Mouse (Mus musculus) forebrain, embryonic 12.5 days (tissue): ENCODE data around the gene Sez6l2. TPM values are rescaled to one million over a fixed set of nuclear protein-coding genes. Genes with fewer than 3 reads are reported as not detected.
"Not testable (repeated sequence)": the region's sequence is repeated elsewhere in the genome, so short reads cannot be mapped to it uniquely, and the experiment has no call there.

Experiments used
- ATAC-seq: fragments of 200-750 bp; cut with Nextera tagmentation; 2 replicates; pipeline ENCODE4 v1.8.0; 2017; ENCODE audit warnings: moderate TSS enrichment; ENCODE audit not compliant: low FRiP score
- H3K27ac ChIP-seq: fragments of 300-500 bp; sonication (generic); 2 replicates; pipeline ENCODE4 v1.5.1; 2016; ENCODE audit warnings: mild to moderate bottlenecking
- H3K27me3 ChIP-seq: fragments of 300-500 bp; sonication (generic); 2 replicates; pipeline ENCODE4 v1.6.1; 2016; ENCODE audit warnings: mild to moderate bottlenecking
- H3K36me3 ChIP-seq: fragments of 300-500 bp; sonication (generic); replicated peaks from 2 replicates; pipeline ENCODE4 v1.6.1; 2016; ENCODE audit warnings: mild to moderate bottlenecking
- H3K4me1 ChIP-seq: fragments of 300-500 bp; sonication (generic); 2 replicates; pipeline ENCODE4 v1.6.1; 2016
- H3K4me2 ChIP-seq: fragments of 300-500 bp; sonication (generic); 2 replicates; pipeline ENCODE4 v1.6.1; 2016; ENCODE audit warnings: mild to moderate bottlenecking, moderate library complexity
- H3K4me3 ChIP-seq: fragments of 300-500 bp; sonication (generic); replicated peaks from 2 replicates; pipeline ENCODE4 v1.5.1; 2016; ENCODE audit warnings: mild to moderate bottlenecking
- H3K9ac ChIP-seq: fragments of 300-500 bp; sonication (generic); 2 replicates; pipeline ENCODE4 v1.6.1; 2016; ENCODE audit warnings: mild to moderate bottlenecking
- H3K9me3 ChIP-seq: fragments of 300-500 bp; sonication (generic); 2 replicates; pipeline ENCODE4 v1.6.1; 2016
- WGBS: fragments of 180-500 bp; shearing (Covaris S2); methylation state at CpG from one replicate; pipeline ENCODE4 v1.1.7; 2016; 5-methylcytosine and 5-hydroxymethylcytosine counted together
- polyA plus RNA-seq: library from polyadenylated mRNA; unstranded; fragments of >200 nt; fragmentation: Nextera tagmentation; extraction: Ambion mirVana; gene quantifications from 2 replicates; pipeline ENCODE4 v1.2.1, GENCODE M21; 2016

Sez6l2 gene
- 8.6 and 10.5 TPM in 2 replicates for polyA plus RNA-seq

GRCm38 (mm10) chr7:126949793-126950646 is at the start of gene Sez6l2:
Gene Sez6l2, plus strand, starts transcription at chr7:126950563.
- no peaks in the 10 kb centered on the region for H3K9me3 ChIP-seq
- H3K4me3 ChIP-seq = peak within 1 kb of the TSS; percentile 50
- peaks cover 7% of the 10 kb centered on the region for H3K36me3 ChIP-seq
- peak within 1 kb of the TSS; percentile 81 for H3K27ac ChIP-seq
- peak within 1 kb of the TSS; percentile 68 for H3K9ac ChIP-seq
- WGBS = under 1% methylated on average over 41 of the region's 42 CpGs
- H3K4me2 ChIP-seq = peak within 1 kb of the TSS; percentile 95
- H3K27me3 ChIP-seq = peaks cover 55% of the 10 kb centered on the region
- ATAC-seq = peak; percentile 89
- H3K4me1 ChIP-seq = peaks cover 34% of the 10 kb centered on the region

GRCm38 (mm10) chr7:126905590-126905989 is 44.8 kb upstream of the Sez6l2 start:
- Histone ChIP-seq H3K9ac (no peak overlapping the region), H3K36me3 (no peaks in the 10 kb centered on the region), H3K27ac (no peak overlapping the region), H3K27me3 (no peaks in the 10 kb centered on the region), H3K9me3 (no peaks in the 10 kb centered on the region), H3K4me1 (no peaks in the 10 kb centered on the region), H3K4me2 (no peak overlapping the region), H3K4me3 (no peak overlapping the region)
- 81% methylated on average over 3 of the region's 3 CpGs for whole genome bisulfite sequencing
- no peak for ATAC-seq

- H3K9ac ChIP-seq = no peak overlapping the region
- H3K4me3 ChIP-seq = no peak overlapping the region
- peaks cover 4% of the 10 kb centered on the region; the same call in 1 of the 2 replicates for H3K27me3 ChIP-seq
- no peaks in the 10 kb centered on the region for H3K9me3 ChIP-seq
- H3K36me3 ChIP-seq = no peaks in the 10 kb centered on the region
- H3K4me2 ChIP-seq = no peak overlapping the region
- no peak for ATAC-seq
- no peak overlapping the region for H3K27ac ChIP-seq
- WGBS = 92% methylated on average over 3 of the region's 3 CpGs
- H3K4me1 ChIP-seq = no peaks in the 10 kb centered on the region
Measured at GRCm38 (mm10) chr7:126914844-126915243, 35.5 kb upstream of the Sez6l2 start.

- not testable (repeated sequence) for H3K9ac ChIP-seq, H3K27me3 ChIP-seq, H3K4me2 ChIP-seq, H3K36me3 ChIP-seq, H3K9me3 ChIP-seq, ATAC-seq, H3K4me3 ChIP-seq, H3K27ac ChIP-seq
- H3K4me1 ChIP-seq = peaks cover 30% of the 10 kb centered on the region
- WGBS = 49% methylated on average over 4 of the region's 4 CpGs
Measured at GRCm38 (mm10) chr7:126918356-126918755, 32.0 kb upstream of the Sez6l2 start.

- 82% methylated on average over 4 of the region's 4 CpGs for WGBS
- Histone ChIP-seq H3K9ac (no peak overlapping the region), H3K36me3 (no peaks in the 10 kb centered on the region), H3K4me1 (peaks cover 32% of the 10 kb centered on the region), H3K4me2 (no peak overlapping the region), H3K4me3 (no peak overlapping the region), H3K9me3 (no peaks in the 10 kb centered on the region), H3K27me3 (peaks cover 4% of the 10 kb centered on the region; the same call in 1 of the 2 replicates), H3K27ac (no peak overlapping the region)
- ATAC-seq = no peak
Measured at GRCm38 (mm10) chr7:126919973-126920372, 30.4 kb upstream of the Sez6l2 start.

- Histone ChIP-seq H3K36me3 (no peaks in the 10 kb centered on the region), H3K27me3 (no peaks in the 10 kb centered on the region), H3K9me3 (no peaks in the 10 kb centered on the region), H3K4me3 (no peak overlapping the region), H3K27ac (no peak overlapping the region), H3K4me2 (peak overlapping the region; percentile 35), H3K9ac (no peak overlapping the region; the same call in 1 of the 2 replicates), H3K4me1 (peaks cover 32% of the 10 kb centered on the region)
- 78% methylated on average over 2 of the region's 2 CpGs for WGBS
- ATAC-seq = no peak
Measured at GRCm38 (mm10) chr7:126921563-126921962, 28.8 kb upstream of the Sez6l2 start.

GRCm38 (mm10) chr7:126922624-126923060 is 27.7 kb upstream of the Sez6l2 start, which contains the start of gene Tmem219:
Gene Tmem219, minus strand, starts transcription at chr7:126922917.
- H3K36me3 ChIP-seq = no peaks in the 10 kb centered on the region
- WGBS = 26% methylated on average over 5 of the region's 5 CpGs
- no peaks in the 10 kb centered on the region for H3K9me3 ChIP-seq
- H3K27me3 ChIP-seq = no peaks in the 10 kb centered on the region
- peak; percentile 51 for ATAC-seq
- H3K4me2 ChIP-seq = peak within 1 kb of the TSS; percentile 35
- peak within 1 kb of the TSS; percentile 78 for H3K27ac ChIP-seq
- H3K4me1 ChIP-seq = peaks cover 32% of the 10 kb centered on the region
- peak within 1 kb of the TSS; percentile 13; the same call in 1 of the 2 replicates for H3K4me3 ChIP-seq
- peak within 1 kb of the TSS; percentile 36; the same call in 1 of the 2 replicates for H3K9ac ChIP-seq

- no peak for ATAC-seq
- 64% methylated on average over 5 of the region's 5 CpGs for WGBS
- Histone ChIP-seq H3K4me1 (peaks cover 32% of the 10 kb centered on the region), H3K9ac (no peak overlapping the region), H3K9me3 (no peaks in the 10 kb centered on the region), H3K4me3 (no peak overlapping the region), H3K27ac (no peak overlapping the region), H3K27me3 (no peaks in the 10 kb centered on the region), H3K4me2 (no peak overlapping the region), H3K36me3 (no peaks in the 10 kb centered on the region)
Measured at GRCm38 (mm10) chr7:126923999-126924398, 26.4 kb upstream of the Sez6l2 start.

GRCm38 (mm10) chr7:126926299-126926698 is 24.1 kb upstream of the Sez6l2 start:
- Histone ChIP-seq H3K4me3 (no peak overlapping the region), H3K27ac (no peak overlapping the region), H3K9me3 (no peaks in the 10 kb centered on the region), H3K9ac (no peak overlapping the region), H3K36me3 (peaks cover 8% of the 10 kb centered on the region), H3K27me3 (no peaks in the 10 kb centered on the region), H3K4me1 (peaks cover 40% of the 10 kb centered on the region), H3K4me2 (no peak overlapping the region)
- no peak for ATAC-seq
- 65% methylated on average over 3 of the region's 3 CpGs for WGBS

- H3K4me3 ChIP-seq = peak within 1 kb of the TSS; percentile 88
- peak within 1 kb of the TSS; percentile 91 for H3K9ac ChIP-seq
- H3K4me2 ChIP-seq = peak within 1 kb of the TSS; percentile 89
- H3K27me3 ChIP-seq = no peaks in the 10 kb centered on the region
- peak within 1 kb of the TSS; percentile 83 for H3K27ac ChIP-seq
- WGBS = 4% methylated on average over 56 of the region's 56 CpGs
- H3K36me3 ChIP-seq = peaks cover 24% of the 10 kb centered on the region
- peaks cover 22% of the 10 kb centered on the region for H3K4me1 ChIP-seq
- H3K9me3 ChIP-seq = no peaks in the 10 kb centered on the region
- ATAC-seq = peak; percentile 96
Measured at GRCm38 (mm10) chr7:126928384-126929037, 21.9 kb upstream of the Sez6l2 start, which contains the start of gene Kctd13. Gene Kctd13, plus strand, starts transcription at chr7:126928879.

GRCm38 (mm10) chr7:126929046-126929445 is 21.3 kb upstream of the Sez6l2 start:
- Histone ChIP-seq H3K27me3 (no peaks in the 10 kb centered on the region), H3K27ac (peak overlapping the region; percentile 83), H3K4me1 (peaks cover 20% of the 10 kb centered on the region), H3K4me2 (peak overlapping the region; percentile 89), H3K36me3 (peaks cover 27% of the 10 kb centered on the region), H3K9ac (peak overlapping the region; percentile 91), H3K9me3 (no peaks in the 10 kb centered on the region), H3K4me3 (peak overlapping the region; percentile 88)
- ATAC-seq = peak; percentile 77; the same call in 1 of the 2 replicates
- under 1% methylated on average over 27 of the region's 27 CpGs for WGBS

- H3K36me3 ChIP-seq = peaks cover 43% of the 10 kb centered on the region
- no peak overlapping the region for H3K27ac ChIP-seq
- WGBS = 89% methylated on average over 2 of the region's 2 CpGs
- no peak overlapping the region for H3K4me3 ChIP-seq
- H3K27me3 ChIP-seq = no peaks in the 10 kb centered on the region
- no peak for ATAC-seq
- no peak overlapping the region for H3K4me2 ChIP-seq
- H3K4me1 ChIP-seq = peaks cover 20% of the 10 kb centered on the region
- no peaks in the 10 kb centered on the region for H3K9me3 ChIP-seq
- H3K9ac ChIP-seq = no peak overlapping the region
Measured at GRCm38 (mm10) chr7:126932652-126933051, 17.7 kb upstream of the Sez6l2 start.
